Mouse (Mus musculus): ENCODE results near the gene 2300009A05Rik. TPM values are rescaled to one million over a fixed set of nuclear protein-coding genes. Genes with fewer than 3 reads are reported as not detected.

The 2300009A05Rik gene
- 8.1 and 19.1 TPM in 2 replicates for polyA plus RNA-seq (2011; ENCODE audit: insufficient read depth, insufficient read length, low replicate concordance, missing spikeins)

- under 1% methylated on average over 74 of the region's 74 CpGs for WGBS
- Histone ChIP-seq H3K4me3 (replicated peaks; ENCODE audit: control insufficient read depth, low read depth, low read length) (peak within 1 kb of the TSS; percentile 88), H3K4me1 (ENCODE audit: control insufficient read depth, insufficient read depth, low read length) (peaks cover 1% of the 10 kb centered on the region; the same call in 1 of the 2 replicates), H3K27ac (ENCODE audit: control insufficient read depth, insufficient read depth, low read depth, low read length, poor library complexity) (peak within 1 kb of the TSS; percentile 91)
- TF ChIP-seq POLR2A (IDR thresholded peaks at IDR 0.05; ENCODE audit: borderline replicate concordance, control insufficient read depth, low read depth, low read length) (peak; percentile 62; the same call in 1 of the 2 replicates), CTCF (IDR thresholded peaks at IDR 0.05; ENCODE audit: control insufficient read depth, insufficient read depth, low read length) (peak; percentile 3; the same call in 1 of the 2 replicates)
Measured at GRCm38 (mm10) chr9:63398611-63399462, at the start of gene 2300009A05Rik. 2300009A05Rik (minus strand) TSS chr9:63399246.

GRCm38 (mm10) chr9:63443695-63444094 lies 44.6 kb upstream of the 2300009A05Rik start:
- TF ChIP-seq POLR2A (IDR thresholded peaks at IDR 0.05; ENCODE audit: borderline replicate concordance, control insufficient read depth, low read depth, low read length) (no peak), CTCF (IDR thresholded peaks at IDR 0.05; ENCODE audit: control insufficient read depth, insufficient read depth, low read length) (no peak)
- Histone ChIP-seq H3K4me1 (ENCODE audit: control insufficient read depth, insufficient read depth, low read length) (no peaks in the 10 kb centered on the region), H3K4me3 (replicated peaks; ENCODE audit: control insufficient read depth, low read depth, low read length) (no peak overlapping the region), H3K27ac (ENCODE audit: control insufficient read depth, insufficient read depth, low read depth, low read length, poor library complexity) (no peak overlapping the region)
- 89% methylated on average over 6 of the region's 6 CpGs for WGBS

- Histone ChIP-seq H3K27ac (ENCODE audit: control insufficient read depth, insufficient read depth, low read depth, low read length, poor library complexity) (no peak overlapping the region), H3K4me1 (ENCODE audit: control insufficient read depth, insufficient read depth, low read length) (no peaks in the 10 kb centered on the region), H3K4me3 (replicated peaks; ENCODE audit: control insufficient read depth, low read depth, low read length) (no peak overlapping the region)
- TF ChIP-seq POLR2A (IDR thresholded peaks at IDR 0.05; ENCODE audit: borderline replicate concordance, control insufficient read depth, low read depth, low read length): no peak
- no peak for TF ChIP-seq CTCF (IDR thresholded peaks at IDR 0.05; ENCODE audit: control insufficient read depth, insufficient read depth, low read length)
- 83% methylated on average over 1 of the region's 1 CpGs for WGBS
Measured at GRCm38 (mm10) chr9:63430652-63431051, 31.6 kb upstream of the 2300009A05Rik start.

GRCm38 (mm10) chr9:63421096-63421736 lies 22.2 kb upstream of the 2300009A05Rik start:
- H3K4me3 ChIP-seq (replicated peaks; ENCODE audit: control insufficient read depth, low read depth, low read length): no peak overlapping the region
- 38% methylated on average over 9 of the region's 9 CpGs for WGBS
- no peak overlapping the region for H3K27ac ChIP-seq (ENCODE audit: control insufficient read depth, insufficient read depth, low read depth, low read length, poor library complexity)
- H3K4me1 ChIP-seq (ENCODE audit: control insufficient read depth, insufficient read depth, low read length): no peaks in the 10 kb centered on the region
- TF ChIP-seq POLR2A (IDR thresholded peaks at IDR 0.05; ENCODE audit: borderline replicate concordance, control insufficient read depth, low read depth, low read length): no peak
- no peak for TF ChIP-seq CTCF (IDR thresholded peaks at IDR 0.05; ENCODE audit: control insufficient read depth, insufficient read depth, low read length)

- WGBS: 69% methylated on average over 6 of the region's 6 CpGs
- TF ChIP-seq POLR2A (IDR thresholded peaks at IDR 0.05; ENCODE audit: borderline replicate concordance, control insufficient read depth, low read depth, low read length): no peak
- TF ChIP-seq CTCF (IDR thresholded peaks at IDR 0.05; ENCODE audit: control insufficient read depth, insufficient read depth, low read length): no peak
- H3K27ac ChIP-seq (ENCODE audit: control insufficient read depth, insufficient read depth, low read depth, low read length, poor library complexity): no peak overlapping the region
Measured at GRCm38 (mm10) chr9:63420396-63420795, 21.4 kb upstream of the 2300009A05Rik start.

GRCm38 (mm10) chr9:63400176-63400575 lies 1.1 kb upstream of the 2300009A05Rik start:
- 78% methylated on average over 1 of the region's 1 CpGs for WGBS
- Histone ChIP-seq H3K27ac (ENCODE audit: control insufficient read depth, insufficient read depth, low read depth, low read length, poor library complexity) (no peak overlapping the region), H3K4me1 (ENCODE audit: control insufficient read depth, insufficient read depth, low read length) (peaks cover 1% of the 10 kb centered on the region; the same call in 1 of the 2 replicates), H3K4me3 (replicated peaks; ENCODE audit: control insufficient read depth, low read depth, low read length) (no peak overlapping the region)
- TF ChIP-seq CTCF (IDR thresholded peaks at IDR 0.05; ENCODE audit: control insufficient read depth, insufficient read depth, low read length) (no peak), POLR2A (IDR thresholded peaks at IDR 0.05; ENCODE audit: borderline replicate concordance, control insufficient read depth, low read depth, low read length) (no peak)

More at GRCm38 (mm10) chr9:63420396-63420795, 21.4 kb upstream of the 2300009A05Rik start:
- no peak overlapping the region for H3K4me3 ChIP-seq (replicated peaks; ENCODE audit: control insufficient read depth, low read depth, low read length)
- H3K4me1 ChIP-seq (ENCODE audit: control insufficient read depth, insufficient read depth, low read length): no peaks in the 10 kb centered on the region

GRCm38 (mm10) chr9:63399463-63399815 lies 393 bp upstream of the 2300009A05Rik start:
- Histone ChIP-seq H3K4me3 (replicated peaks; ENCODE audit: control insufficient read depth, low read depth, low read length) (peak overlapping the region; percentile 88), H3K27ac (ENCODE audit: control insufficient read depth, insufficient read depth, low read depth, low read length, poor library complexity) (peak overlapping the region; percentile 60), H3K4me1 (ENCODE audit: control insufficient read depth, insufficient read depth, low read length) (peaks cover 1% of the 10 kb centered on the region; the same call in 1 of the 2 replicates)
- 7% methylated on average over 8 of the region's 8 CpGs for WGBS
- TF ChIP-seq CTCF (IDR thresholded peaks at IDR 0.05; ENCODE audit: control insufficient read depth, insufficient read depth, low read length): no peak
- no peak for TF ChIP-seq POLR2A (IDR thresholded peaks at IDR 0.05; ENCODE audit: borderline replicate concordance, control insufficient read depth, low read depth, low read length)

- TF ChIP-seq CTCF (IDR thresholded peaks at IDR 0.05; ENCODE audit: control insufficient read depth, insufficient read depth, low read length) (no peak), POLR2A (IDR thresholded peaks at IDR 0.05; ENCODE audit: borderline replicate concordance, control insufficient read depth, low read depth, low read length) (no peak)
- peaks cover 1% of the 10 kb centered on the region; the same call in 1 of the 2 replicates for H3K4me1 ChIP-seq (ENCODE audit: control insufficient read depth, insufficient read depth, low read length)
- no peak overlapping the region for H3K4me3 ChIP-seq (replicated peaks; ENCODE audit: control insufficient read depth, low read depth, low read length)
- H3K27ac ChIP-seq (ENCODE audit: control insufficient read depth, insufficient read depth, low read depth, low read length, poor library complexity): no peak overlapping the region
- 84% methylated on average over 7 of the region's 7 CpGs for WGBS
Measured at GRCm38 (mm10) chr9:63395612-63396011, 3.4 kb downstream of the 2300009A05Rik start.

Data from bone marrow, adult 2 months (tissue).